Mouse (Mus musculus) common myeloid progenitor, adult 5-6 weeks (primary cell): ENCODE results near the gene Ylpm1. TPM values are rescaled to one million over a fixed set of nuclear protein-coding genes. Genes with fewer than 3 reads are reported as not detected.

ENCODE experiments used
- ATAC-seq: replicated peaks from 2 replicates; pipeline ENCODE4 v1.8.0; 2016; ENCODE audit warnings: low read depth, mild to moderate bottlenecking, moderate TSS enrichment, inconsistent platforms; ENCODE audit not compliant: poor library complexity, severe bottlenecking
- total RNA-seq: library from RNA; stranded (forward); fragments of 200-1000, 187-1606 nt; gene quantifications from 2 replicates; pipeline ENCODE4 v1.2.3, GENCODE M21; 2017

Ylpm1 gene
- total RNA-seq, 1 experiment from 2014 or later: 112 TPM

- ATAC-seq: no peak
Observed at GRCm38 (mm10) chr12:85006206-85006605, 10.1 kb downstream of the Ylpm1 start.

GRCm38 (mm10) chr12:85007021-85007420, 10.9 kb downstream of the Ylpm1 start:
- ATAC-seq: no peak

DNA sequence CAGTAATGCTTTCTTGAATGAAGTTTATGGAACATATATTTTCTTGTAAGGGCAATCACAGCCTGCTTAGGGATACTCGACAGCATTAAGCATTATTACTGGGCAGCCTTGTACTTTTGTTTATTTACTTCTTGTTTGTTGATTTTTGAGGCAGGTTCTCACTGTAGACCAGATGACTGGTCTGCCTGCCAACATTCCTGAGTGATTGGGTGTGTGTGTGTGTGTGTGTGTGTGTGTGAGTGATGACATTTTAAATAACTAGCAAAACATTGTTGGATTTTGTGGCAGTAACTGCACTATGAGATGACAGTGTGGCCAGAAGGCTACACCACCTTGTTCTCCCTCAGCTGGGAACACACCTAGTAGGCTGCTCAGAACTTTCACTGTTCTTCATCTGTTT, 13.7 kb downstream of the Ylpm1 start:
- ATAC-seq: no peak

DNA sequence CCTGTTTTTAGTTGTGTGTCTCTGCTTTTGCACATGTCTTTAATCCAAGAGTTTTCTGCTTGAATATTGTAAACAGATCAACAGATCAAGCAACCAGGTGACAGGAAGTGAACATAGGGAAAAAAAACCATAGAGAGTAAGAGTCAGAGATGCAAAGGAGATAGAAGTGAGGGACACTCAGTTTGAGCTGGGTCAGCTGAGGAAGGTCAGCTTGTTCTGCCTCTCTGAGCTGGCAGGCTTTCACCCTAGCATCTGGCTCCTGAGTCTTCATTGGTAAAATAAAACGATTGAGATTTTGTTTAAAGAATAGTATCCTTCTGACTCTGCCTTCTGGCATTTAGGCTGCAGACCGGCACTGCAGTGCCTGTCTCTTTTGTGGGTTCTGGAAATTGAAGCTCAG, 14.4 kb downstream of the Ylpm1 start:
- no peak for ATAC-seq

DNA sequence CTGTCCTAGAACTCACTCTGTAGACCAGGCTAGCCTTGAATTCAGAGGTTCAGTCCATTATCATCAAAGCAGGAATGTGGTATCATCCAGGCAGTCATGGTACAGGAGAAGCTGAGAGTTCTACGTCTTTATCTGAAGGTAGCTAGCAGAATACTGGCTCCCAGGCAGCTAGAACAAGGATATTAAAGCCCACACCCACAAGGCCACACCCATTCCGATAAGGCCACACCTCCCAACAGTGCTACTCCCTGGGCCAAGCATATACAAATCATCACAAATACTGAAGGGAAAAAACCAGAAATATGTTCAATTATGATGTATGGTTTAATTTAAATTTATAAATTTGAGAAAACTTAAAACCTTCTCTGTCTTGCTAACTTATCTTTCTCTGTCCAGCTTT, 16.1 kb downstream of the Ylpm1 start:
- ATAC-seq: no peak

DNA sequence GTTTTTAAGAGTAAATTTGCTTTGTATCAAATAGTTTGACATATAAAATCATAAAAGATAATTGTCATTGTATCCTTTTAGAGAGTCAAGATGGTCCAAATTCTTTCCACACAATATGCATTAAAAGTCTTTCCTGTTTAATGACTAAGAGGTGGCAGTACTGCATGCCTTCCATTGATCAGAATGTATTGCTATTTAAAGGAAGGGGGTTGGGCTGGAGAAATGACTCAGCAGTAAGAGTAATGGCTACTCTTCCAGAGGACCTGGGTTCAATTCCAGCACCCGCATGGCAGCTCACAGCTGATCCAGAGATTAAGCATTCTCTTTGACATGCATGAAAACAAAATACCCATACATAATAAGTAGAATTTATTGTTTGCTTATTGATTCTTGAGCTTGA, 25.9 kb downstream of the Ylpm1 start:
- no peak for ATAC-seq

DNA sequence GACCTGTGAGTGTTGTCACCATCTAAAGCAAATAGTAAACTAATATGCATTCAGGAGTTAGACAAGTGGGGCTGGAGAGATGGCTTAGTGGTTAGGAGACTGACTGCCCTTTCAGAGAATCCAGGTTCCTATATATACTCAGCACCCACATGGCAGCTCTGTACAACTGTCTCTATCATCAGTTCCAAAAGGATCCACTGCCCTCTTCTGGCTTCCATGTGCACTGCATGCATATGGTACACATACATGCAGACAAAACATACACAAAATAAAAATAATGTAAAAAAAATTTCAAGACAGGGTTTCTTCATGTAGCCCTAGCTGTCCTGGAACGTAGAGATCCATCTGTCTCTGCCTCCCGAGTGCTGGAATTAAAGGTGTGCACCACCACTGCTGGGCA, 36.6 kb downstream of the Ylpm1 start:
- 0 out of 2 replicates have a peak, but pooled peaks have one; percentile 36 for ATAC-seq

GRCm38 (mm10) chr12:85051218-85051617, 55.1 kb downstream of the Ylpm1 start:
- no peak for ATAC-seq

- no peak for ATAC-seq
Observed at GRCm38 (mm10) chr12:85071043-85071442, 74.9 kb downstream of the Ylpm1 start.

GRCm38 (mm10) chr12:85077100-85077499, 81.0 kb downstream of the Ylpm1 start:
- ATAC-seq: no peak

GRCm38 (mm10) chr12:85084257-85084656, 88.1 kb downstream of the Ylpm1 start:
- ATAC-seq: no peak

DNA sequence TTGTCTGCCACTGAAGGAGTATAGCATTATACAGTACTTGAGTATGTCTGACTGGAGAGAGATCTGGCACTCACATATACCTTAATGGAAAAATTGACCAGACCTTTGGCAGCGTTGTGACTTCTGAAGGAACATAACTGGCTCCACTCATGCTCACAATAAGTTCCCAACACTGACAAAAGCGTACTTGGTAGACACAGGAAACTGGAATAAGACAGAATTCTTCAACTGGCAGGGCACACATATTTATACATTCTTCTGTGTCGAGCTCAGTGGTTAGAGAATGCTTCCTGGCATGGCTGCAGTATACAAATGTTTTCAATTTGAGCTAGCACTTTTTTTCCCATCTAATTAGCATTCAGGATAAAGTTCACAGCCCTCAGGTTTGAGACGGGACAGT, 88.8 kb downstream of the Ylpm1 start:
- ATAC-seq: no peak

GRCm38 (mm10) chr12:85087845-85088244, 91.7 kb downstream of the Ylpm1 start:
- ATAC-seq: no peak

DNA sequence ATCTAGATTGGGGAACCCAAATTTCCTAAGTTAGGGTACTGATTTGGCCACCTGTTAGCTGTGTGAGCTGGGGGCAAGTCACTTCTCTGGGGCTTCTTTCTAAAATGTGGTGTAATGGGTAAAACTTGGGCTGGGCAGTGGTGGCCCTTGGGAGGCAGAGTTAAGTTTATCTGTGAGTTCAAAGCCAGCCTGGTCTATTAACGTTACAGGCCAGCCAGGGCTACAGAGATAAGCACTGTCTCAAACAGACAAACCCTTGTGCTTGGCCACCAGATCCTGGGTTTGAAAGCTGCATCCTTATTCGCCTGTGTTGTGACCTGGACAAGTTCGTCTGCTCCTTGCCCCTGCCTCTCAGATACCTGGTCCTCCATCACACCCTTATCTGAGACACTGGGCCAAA, 95.1 kb downstream of the Ylpm1 start:
- no peak for ATAC-seq

DNA sequence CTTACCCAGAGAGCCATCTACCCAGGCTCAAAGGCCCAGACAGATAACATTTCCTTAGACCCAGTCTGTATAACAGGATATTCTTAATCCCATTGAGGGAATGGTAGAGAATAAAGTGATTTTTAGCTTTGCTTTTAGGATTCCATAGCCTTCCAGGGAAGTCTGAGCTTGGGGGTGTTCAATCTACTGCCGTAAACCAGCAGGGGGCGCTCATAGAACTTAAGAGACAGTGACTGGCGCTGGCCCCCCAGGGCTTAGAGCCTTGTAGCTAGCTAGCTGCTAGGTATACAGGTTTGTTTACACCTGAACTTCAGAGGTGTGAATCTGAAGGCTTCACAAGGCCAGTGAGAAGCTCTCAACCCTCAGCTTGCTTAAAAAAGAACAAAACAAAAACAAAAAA, 96.1 kb downstream of the Ylpm1 start:
- ATAC-seq: peak; percentile 51; the same call in 1 of the 2 replicates

- peak; percentile 57 for ATAC-seq
Observed at GRCm38 (mm10) chr12:85094010-85094409, 97.9 kb downstream of the Ylpm1 start.

- ATAC-seq: no peak
Observed at GRCm38 (mm10) chr12:85094706-85095105, 98.6 kb downstream of the Ylpm1 start.

DNA sequence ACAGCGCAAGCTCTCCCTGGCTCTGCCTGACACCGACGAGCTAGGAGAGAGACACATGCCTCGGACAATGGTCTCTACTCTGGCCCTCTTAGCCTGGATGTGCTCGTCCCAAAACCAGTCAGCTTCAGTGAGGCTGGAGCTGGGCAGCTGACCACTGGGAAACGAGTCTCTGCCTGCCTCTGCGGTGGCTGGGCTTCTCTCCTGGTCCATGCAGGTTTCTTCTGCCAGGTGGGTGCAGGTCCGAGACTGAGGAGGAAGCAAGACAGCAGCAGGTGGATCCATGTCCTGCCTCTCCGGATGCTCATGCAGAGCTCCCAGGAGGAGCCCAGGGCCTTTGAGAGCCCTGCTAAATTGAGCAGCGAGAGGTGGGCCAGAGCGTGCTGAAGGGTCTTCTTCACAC, 99.0 kb downstream of the Ylpm1 start:
- no peak for ATAC-seq

DNA sequence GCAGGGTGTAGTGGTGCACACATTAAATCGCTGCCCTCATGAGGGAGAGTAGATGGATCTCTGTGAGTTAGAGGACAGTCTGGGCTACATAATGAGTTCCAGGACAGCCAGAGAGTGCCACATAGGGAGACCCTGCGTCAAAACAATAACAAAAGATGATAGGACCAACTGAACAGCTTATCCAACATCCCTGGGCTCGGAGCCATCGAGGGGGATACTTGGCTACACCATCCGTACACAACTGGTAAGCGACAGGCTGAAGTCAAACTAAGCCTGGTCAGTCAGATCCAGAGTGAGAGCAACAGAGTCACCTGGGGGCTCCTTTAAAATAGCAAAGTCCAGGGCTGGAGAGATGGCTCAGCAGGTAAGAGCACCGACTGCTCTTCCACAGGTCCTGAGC, 99.7 kb downstream of the Ylpm1 start:
- no peak for ATAC-seq

DNA sequence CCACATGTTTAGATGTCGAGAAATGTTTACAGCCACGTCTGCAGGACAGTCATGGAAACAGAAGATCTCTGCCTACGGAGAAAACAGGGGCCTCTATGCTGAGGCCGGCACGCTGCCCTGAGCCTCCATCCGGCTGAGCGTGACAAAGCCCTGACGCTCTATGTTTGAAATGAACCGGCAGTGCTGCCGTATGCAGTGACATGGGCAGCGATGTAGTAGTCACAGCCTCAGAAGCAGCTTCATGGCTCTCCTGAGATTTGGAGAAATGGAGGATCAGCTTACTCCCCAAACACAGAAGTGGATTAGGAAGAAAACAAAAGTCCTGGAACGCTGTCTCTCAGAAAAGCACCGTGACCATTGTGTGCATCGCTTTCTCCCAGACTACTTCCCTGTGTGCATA, 104.9 kb downstream of the Ylpm1 start:
- ATAC-seq: no peak

DNA sequence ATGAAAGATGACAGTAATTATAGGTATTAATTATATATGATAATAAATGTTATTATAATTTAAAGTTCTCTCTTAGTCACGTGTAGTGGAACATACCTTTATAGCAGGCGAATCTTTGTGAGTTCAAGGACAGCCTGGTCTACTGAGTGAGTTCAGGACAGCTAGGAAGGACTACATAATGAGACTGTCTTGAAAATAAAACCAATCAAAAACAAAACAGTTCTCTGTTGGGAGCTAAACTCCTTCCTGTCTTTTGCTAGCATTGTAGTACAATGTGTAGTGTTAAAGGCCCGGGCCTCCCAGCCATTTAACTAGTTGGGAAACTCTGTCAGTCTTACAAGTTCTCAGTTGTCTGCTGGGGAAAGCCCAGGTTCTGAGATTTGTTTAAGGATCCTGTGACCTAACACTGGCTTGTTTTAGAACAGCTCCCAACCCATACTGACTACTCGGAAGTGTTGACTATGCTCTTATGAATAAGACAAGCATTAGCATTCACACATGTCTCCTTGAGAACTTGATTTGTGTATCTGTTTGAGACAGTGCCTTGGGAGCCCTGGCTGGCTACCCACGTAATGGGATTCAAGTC, 105.5 kb downstream of the Ylpm1 start:
- ATAC-seq: no peak

GRCm38 (mm10) chr12:85103096-85103495, 107.0 kb downstream of the Ylpm1 start:
- ATAC-seq: no peak

DNA sequence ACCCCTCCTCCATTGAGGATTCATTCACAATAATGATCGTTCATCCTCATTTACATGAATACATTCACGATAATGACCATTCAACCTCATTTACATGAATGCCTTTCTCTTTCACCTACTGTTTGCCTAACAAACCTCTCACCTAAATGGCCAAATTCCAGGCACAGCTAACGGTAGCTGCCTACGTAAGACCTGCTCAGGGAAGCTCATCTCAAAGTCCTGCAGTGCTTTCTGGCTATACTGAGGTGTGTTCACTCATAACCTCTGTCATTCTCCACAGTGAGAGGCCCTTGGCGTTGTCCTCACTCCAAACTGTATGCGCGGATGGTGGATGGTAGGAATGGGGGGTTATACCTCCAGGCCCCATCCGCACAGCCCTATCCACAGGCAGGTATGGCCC, 108.7 kb downstream of the Ylpm1 start:
- ATAC-seq: no peak
